Mouse (Mus musculus) liver, embryonic 14.5 days (tissue): ENCODE data around the gene Arhgap11a. TPM values are rescaled to one million over a fixed set of nuclear protein-coding genes. Genes with fewer than 3 reads are reported as not detected.

Experiments used
- ATAC-seq: fragments of 200-750 bp; cut with Nextera tagmentation; 2 replicates; pipeline ENCODE4 v1.8.0; 2017; ENCODE audit warnings: moderate number of reproducible peaks, mild to moderate bottlenecking, moderate library complexity; ENCODE audit not compliant: insufficient read depth
- DNase-seq, 3 experiments: peaks; one replicate each; pipeline ENCODE4 v3.0.0-alpha.2; 2012 to 2013; ENCODE audit warnings: low read depth in 3 of 3, low spot score in 3 of 3
- H3K27ac ChIP-seq: fragments of 300-500 bp; sonication (generic); 2 replicates; pipeline ENCODE4 v1.5.1; 2014; ENCODE audit warnings: moderate library complexity, mild to moderate bottlenecking, control low read depth, inconsistent platforms
- H3K27me3 ChIP-seq: fragments of 300-500 bp; sonication (generic); 2 replicates; pipeline ENCODE4 v1.6.1; 2014; ENCODE audit warnings: mild to moderate bottlenecking, low read length, moderate library complexity; ENCODE audit not compliant: control insufficient read depth, insufficient read depth
- H3K36me3 ChIP-seq: fragments of 300-500 bp; sonication (generic); replicated peaks from 2 replicates; pipeline ENCODE4 v1.6.1; 2014; ENCODE audit warnings: low read depth; ENCODE audit not compliant: control insufficient read depth, insufficient read depth
- H3K4me1 ChIP-seq, 2 experiments: fragments of 200-500 bp in 1 of 2; fragments of 300-500 bp in 1 of 2; sonication (generic) in 1 of 2; replicated peaks; 2 replicates each; pipeline ENCODE4 v1.6.1; 2012 to 2014; ENCODE audit warnings: antibody characterized with exemption in 1 of 2, inconsistent platforms in 1 of 2, low read length in 1 of 2; ENCODE audit not compliant: control insufficient read depth in 2 of 2, insufficient read depth in 2 of 2
- H3K4me2 ChIP-seq: fragments of 300-500 bp; sonication (generic); 2 replicates; pipeline ENCODE4 v1.6.1; 2014; ENCODE audit warnings: low read depth, mild to moderate bottlenecking, control low read depth, moderate library complexity
- H3K4me3 ChIP-seq, 2 experiments: fragments of 200-500 bp in 1 of 2; fragments of 300-500 bp in 1 of 2; sonication (generic) in 1 of 2; 2 replicates each; pipeline ENCODE4 v1.5.1; 2012 to 2014; ENCODE audit warnings: low read depth in 2 of 2, low read length in 2 of 2, mild to moderate bottlenecking in 2 of 2, control low read depth in 1 of 2, inconsistent platforms in 1 of 2, moderate library complexity in 1 of 2; ENCODE audit not compliant: insufficient read depth in 1 of 2
- H3K9ac ChIP-seq: fragments of 300-500 bp; sonication (generic); replicated peaks from 2 replicates; pipeline ENCODE4 v1.6.1; 2014; ENCODE audit warnings: mild to moderate bottlenecking, control low read depth, moderate library complexity
- H3K9me3 ChIP-seq: fragments of 300-500 bp; sonication (generic); 2 replicates; pipeline ENCODE4 v1.6.1; 2016; ENCODE audit warnings: low read length, mixed read lengths; ENCODE audit not compliant: control insufficient read depth
- CTCF ChIP-seq: IDR thresholded peaks from 2 replicates; pipeline ENCODE4 v1.5.1; 2016; ENCODE audit warnings: antibody characterized with exemption, low read depth, control low read depth
- EP300 ChIP-seq: IDR thresholded peaks from 2 replicates; pipeline ENCODE4 v1.6.1; 2016; ENCODE audit warnings: antibody characterized with exemption, low read depth
- WGBS: fragments of 180-500 bp; shearing (Covaris S2); extraction: QIAGEN DNeasy Blood & Tissue Kit; methylation state at CpG from one replicate; pipeline ENCODE4 v1.1.7; 2014; ENCODE audit not compliant: insufficient replicate concordance; 5-methylcytosine and 5-hydroxymethylcytosine counted together
- polyA plus RNA-seq, 2 experiments: library from polyadenylated mRNA; depleted of rRNA in 1 of 2; stranded (reverse) in 1 of 2; unstranded in 1 of 2; fragments of >200 nt; fragmentation: Nextera tagmentation in 1 of 2; extraction: Ambion mirVana in 1 of 2; gene quantifications; 2 replicates each; pipeline versions ENCODE4 v1.2.1 to v1.2.3; 2012 to 2014

The Arhgap11a gene
- polyA plus RNA-seq, 2 experiments: 3.9 to 14.4 TPM

DNA sequence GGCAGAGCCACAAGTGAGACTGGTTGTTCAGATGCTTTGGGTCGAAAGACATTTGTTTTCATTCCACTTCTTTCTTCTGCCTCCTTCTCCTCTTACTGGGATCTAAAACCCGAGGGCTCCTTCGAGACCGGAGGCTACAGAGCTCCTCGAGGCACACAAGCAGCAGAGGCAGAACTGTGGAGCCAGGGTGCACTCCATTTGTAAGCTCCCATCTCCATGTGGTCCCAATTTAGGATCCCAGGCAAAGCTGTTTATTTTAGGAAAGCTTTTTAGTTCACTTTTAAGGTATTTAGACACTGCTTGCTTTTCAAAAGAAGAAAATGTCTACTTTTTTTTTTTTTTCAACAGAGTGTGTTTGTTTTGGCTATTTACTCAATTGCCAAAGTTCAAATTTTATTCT, 47.6 kb downstream of the Arhgap11a start:
- DNase-seq (no peak), ATAC-seq (no peak)
- Histone ChIP-seq H3K27ac (no peak overlapping the region), H3K36me3 (no peaks in the 10 kb centered on the region), H3K9me3 (no peaks in the 10 kb centered on the region), H3K4me2 (no peak overlapping the region), H3K9ac (no peak overlapping the region), H3K4me3 (no peak overlapping the region), H3K27me3 (no peaks in the 10 kb centered on the region), H3K4me1 (no peaks in the 10 kb centered on the region)
- WGBS: 52% methylated on average over 5 of the region's 5 CpGs
- TF ChIP-seq CTCF (no peak), EP300 (no peak)

GRCm38 (mm10) chr2:113798605-113799004, 49.9 kb downstream of the Arhgap11a start:
- ATAC-seq: no peak
- H3K9me3 ChIP-seq: no peaks in the 10 kb centered on the region
- no peak overlapping the region for H3K4me3 ChIP-seq
- no peak overlapping the region for H3K27ac ChIP-seq
- no peak for DNase-seq
- H3K9ac ChIP-seq: no peak overlapping the region
- H3K4me1 ChIP-seq: no peaks in the 10 kb centered on the region
- H3K4me2 ChIP-seq: no peak overlapping the region
- no peaks in the 10 kb centered on the region for H3K27me3 ChIP-seq
- H3K36me3 ChIP-seq: no peaks in the 10 kb centered on the region
- TF ChIP-seq CTCF: no peak
- no peak for TF ChIP-seq EP300
- WGBS: 66% methylated on average over 13 of the region's 13 CpGs

DNA sequence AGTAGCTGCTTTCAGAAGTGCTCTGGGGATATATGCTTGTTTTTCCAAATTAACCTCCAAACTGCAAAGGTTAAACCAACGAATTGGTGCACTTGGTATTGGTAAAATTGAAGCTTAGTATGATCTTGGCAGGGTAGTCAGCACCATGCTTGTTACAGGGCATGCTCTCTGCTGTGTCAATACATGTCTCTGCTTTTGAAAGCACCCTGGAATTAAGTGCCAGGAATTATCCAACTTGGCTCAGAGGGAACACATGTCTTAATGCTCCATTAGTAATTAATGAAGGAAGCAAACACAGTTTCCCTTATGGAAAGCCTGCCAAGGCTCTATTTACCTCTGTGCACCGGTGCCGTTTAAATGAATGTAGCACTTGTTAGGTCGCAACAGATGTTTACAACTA, 53.3 kb downstream of the Arhgap11a start:
- Histone ChIP-seq H3K4me3 (no peak overlapping the region), H3K4me1 (no peaks in the 10 kb centered on the region), H3K4me2 (no peak overlapping the region), H3K27ac (no peak overlapping the region), H3K36me3 (no peaks in the 10 kb centered on the region), H3K27me3 (no peaks in the 10 kb centered on the region), H3K9ac (no peak overlapping the region), H3K9me3 (no peaks in the 10 kb centered on the region)
- WGBS: 63% methylated on average over 4 of the region's 4 CpGs
- DNase-seq (no peak), ATAC-seq (no peak)
- TF ChIP-seq EP300: no peak
- no peak for TF ChIP-seq CTCF

DNA sequence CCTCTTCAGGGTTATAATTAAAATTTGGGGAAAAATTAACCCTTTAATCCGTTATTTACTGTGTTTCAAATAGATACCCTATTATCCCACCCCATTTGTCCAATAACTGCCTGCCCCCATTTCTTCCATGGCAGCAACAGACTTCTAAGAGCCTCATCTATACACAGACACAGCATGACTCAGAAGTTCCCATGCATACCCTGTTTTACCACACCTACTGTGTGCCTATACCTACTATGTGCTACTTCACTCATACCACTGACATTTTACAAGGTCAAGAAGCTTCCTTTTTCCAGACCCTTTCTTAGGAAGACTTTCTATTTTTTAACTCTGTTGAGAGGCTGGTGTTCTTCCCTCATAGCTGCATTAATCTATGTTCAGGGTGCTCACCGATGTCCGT, 54.9 kb downstream of the Arhgap11a start:
- Histone ChIP-seq H3K27ac (no peak overlapping the region), H3K36me3 (no peaks in the 10 kb centered on the region), H3K4me3 (no peak overlapping the region), H3K9ac (no peak overlapping the region), H3K9me3 (no peaks in the 10 kb centered on the region), H3K27me3 (no peaks in the 10 kb centered on the region), H3K4me2 (no peak overlapping the region), H3K4me1 (no peaks in the 10 kb centered on the region)
- 56% methylated on average over 3 of the region's 3 CpGs for whole genome bisulfite sequencing
- DNase-seq: no peak
- no peak for TF ChIP-seq EP300
- no peak for TF ChIP-seq CTCF
- no peak for ATAC-seq

DNA sequence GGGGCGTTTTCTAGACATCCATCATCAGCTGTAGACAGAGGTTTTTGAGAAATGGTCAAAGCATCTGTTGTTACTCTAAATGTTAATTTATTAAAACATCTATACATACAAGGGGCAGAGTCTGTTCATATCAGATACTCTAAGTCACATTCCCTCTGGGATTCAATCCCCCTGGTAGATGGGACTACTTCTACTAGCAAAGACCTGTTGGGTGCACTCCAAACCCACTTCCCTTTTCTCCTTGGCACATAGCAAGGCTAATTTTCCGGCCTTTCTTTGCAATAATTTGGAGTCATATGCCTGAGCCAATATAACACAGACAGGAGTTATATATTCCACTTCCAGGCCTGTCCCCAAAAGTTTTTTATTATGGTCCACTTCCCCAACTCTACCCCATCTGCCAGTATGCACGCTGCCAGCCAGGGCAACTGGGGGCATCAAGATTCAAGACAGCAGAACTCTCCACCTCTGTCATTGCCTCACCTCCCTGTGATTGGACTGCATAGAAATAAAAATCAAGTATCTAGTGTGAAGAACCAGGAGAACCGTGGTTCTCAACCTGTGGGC, 59.6 kb downstream of the Arhgap11a start:
- Histone ChIP-seq H3K4me1 (no peaks in the 10 kb centered on the region), H3K27ac (no peak overlapping the region), H3K9me3 (no peaks in the 10 kb centered on the region), H3K4me2 (no peak overlapping the region), H3K27me3 (no peaks in the 10 kb centered on the region), H3K36me3 (no peaks in the 10 kb centered on the region), H3K4me3 (no peak overlapping the region), H3K9ac (no peak overlapping the region)
- 56% methylated on average over 4 of the region's 4 CpGs for WGBS
- DNase-seq (no peak), ATAC-seq (no peak)
- no peak for TF ChIP-seq EP300
- TF ChIP-seq CTCF: no peak
